Mouse (Mus musculus): Measurements from ENCODE around the gene Lrp10.
A peak's percentile ranks its signal among the peaks of the same experiment; 100 is the strongest.

Lrp10 gene

DNA sequence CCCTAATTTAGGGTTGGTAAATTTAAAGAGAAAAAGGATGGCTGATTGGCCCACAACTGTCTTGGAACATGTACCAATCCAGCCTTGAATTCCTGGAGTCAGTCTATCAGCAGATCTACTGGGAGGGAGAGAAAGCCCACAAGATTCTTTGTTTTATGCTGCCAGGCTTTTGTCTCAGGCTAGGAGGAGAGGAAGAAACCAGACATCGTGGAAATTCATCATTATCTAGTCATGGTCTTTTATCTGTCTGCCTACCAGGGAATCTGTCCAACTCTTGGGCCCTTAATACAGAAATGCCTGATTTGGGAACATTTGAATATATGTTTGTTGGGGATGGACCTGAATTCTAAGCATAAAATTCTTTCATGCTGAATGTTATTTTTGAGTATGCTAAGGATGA lies 38.4 kb upstream of the Lrp10 start:
- no peaks in the 10 kb centered on the region for H3K9me3 ChIP-seq (ENCODE audit: low read length)
- H3K27me3 ChIP-seq (ENCODE audit: insufficient read depth, low read length): 0 out of 2 replicates have a peak, but pooled peaks cover 2% of the 10 kb centered on the region
- H3K4me1 ChIP-seq (replicated peaks; ENCODE audit: low read depth, low read length): peaks cover 66% of the 10 kb centered on the region
- H3K4me3 ChIP-seq (replicated peaks; ENCODE audit: low read length): peak overlapping the region; percentile 99
- H3K36me3 ChIP-seq (ENCODE audit: insufficient read depth, low read length): peaks cover 23% of the 10 kb centered on the region
- TF ChIP-seq CTCF (conservative IDR thresholded peaks at IDR 0.05; ENCODE audit: low read length) (no peak), NANOG (IDR thresholded peaks at IDR 0.05; ENCODE audit: borderline replicate concordance, low read length) (no peak), POU5F1 (IDR thresholded peaks at IDR 0.05; ENCODE audit: borderline replicate concordance, low read length) (no peak)

- Histone ChIP-seq H3K9me3 (ENCODE audit: low read length) (no peaks in the 10 kb centered on the region), H3K27me3 (ENCODE audit: insufficient read depth, low read length) (peaks cover 8% of the 10 kb centered on the region; the same call in 1 of the 2 replicates), H3K4me3 (replicated peaks; ENCODE audit: low read length) (peak overlapping the region; percentile 99), H3K4me1 (replicated peaks; ENCODE audit: low read depth, low read length) (peaks cover 70% of the 10 kb centered on the region), H3K36me3 (ENCODE audit: insufficient read depth, low read length) (peaks cover 23% of the 10 kb centered on the region)
- TF ChIP-seq NANOG (IDR thresholded peaks at IDR 0.05; ENCODE audit: borderline replicate concordance, low read length): no peak
- TF ChIP-seq POU5F1 (IDR thresholded peaks at IDR 0.05; ENCODE audit: borderline replicate concordance, low read length): no peak
Measured at GRCm38 (mm10) chr14:54426003-54426688, 37.8 kb upstream of the Lrp10 start.

DNA sequence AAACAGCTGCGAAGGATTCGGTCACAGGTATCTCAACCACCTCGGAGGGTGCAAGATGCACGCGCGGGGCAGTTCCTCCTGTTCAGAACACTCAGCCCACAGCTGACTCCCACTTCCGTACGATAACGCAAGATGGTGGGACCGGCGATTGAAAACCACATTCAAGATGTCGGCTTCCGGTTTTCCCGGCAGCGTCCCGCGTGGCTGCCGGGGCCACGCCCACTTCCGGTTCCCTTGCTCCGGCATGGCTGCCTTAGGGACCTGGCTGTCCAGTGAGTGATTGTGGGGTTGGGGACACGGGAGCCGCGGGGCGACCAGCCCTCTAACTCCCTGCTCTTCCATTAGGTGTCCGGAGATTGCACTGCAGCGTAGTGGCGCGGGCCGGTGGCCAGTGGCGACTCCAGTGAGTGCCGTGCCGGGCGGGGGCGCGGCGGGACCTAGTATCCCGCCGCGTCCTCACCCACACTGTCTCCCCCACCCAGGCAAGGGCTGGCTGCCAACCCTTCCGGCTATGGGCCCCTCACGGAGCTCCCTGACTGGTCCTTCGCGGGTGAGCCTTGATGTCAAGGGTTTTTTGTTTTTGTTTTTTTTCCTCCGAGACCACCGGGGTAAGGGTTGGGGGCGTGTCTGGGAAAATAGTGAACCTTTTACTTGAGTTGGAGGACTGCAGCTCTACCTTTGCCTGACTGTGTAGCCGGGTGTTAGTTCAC lies 37.1 kb upstream of the Lrp10 start, which contains the start of gene Mrpl52:
Gene Mrpl52, plus strand, starts transcription at position 221 of the 710 bp plus-strand sequence.
- peaks cover 70% of the 10 kb centered on the region for H3K4me1 ChIP-seq (replicated peaks; ENCODE audit: low read depth, low read length)
- H3K9me3 ChIP-seq (ENCODE audit: low read length): no peaks in the 10 kb centered on the region
- TF ChIP-seq CTCF (conservative IDR thresholded peaks at IDR 0.05; ENCODE audit: low read length) (no peak), POU5F1 (IDR thresholded peaks at IDR 0.05; ENCODE audit: borderline replicate concordance, low read length) (no peak), NANOG (IDR thresholded peaks at IDR 0.05; ENCODE audit: borderline replicate concordance, low read length) (no peak)
- H3K36me3 ChIP-seq (ENCODE audit: insufficient read depth, low read length): peaks cover 23% of the 10 kb centered on the region
- peaks cover 13% of the 10 kb centered on the region for H3K27me3 ChIP-seq (ENCODE audit: insufficient read depth, low read length)
- H3K4me3 ChIP-seq (replicated peaks; ENCODE audit: low read length): peak within 1 kb of the TSS; percentile 99

DNA sequence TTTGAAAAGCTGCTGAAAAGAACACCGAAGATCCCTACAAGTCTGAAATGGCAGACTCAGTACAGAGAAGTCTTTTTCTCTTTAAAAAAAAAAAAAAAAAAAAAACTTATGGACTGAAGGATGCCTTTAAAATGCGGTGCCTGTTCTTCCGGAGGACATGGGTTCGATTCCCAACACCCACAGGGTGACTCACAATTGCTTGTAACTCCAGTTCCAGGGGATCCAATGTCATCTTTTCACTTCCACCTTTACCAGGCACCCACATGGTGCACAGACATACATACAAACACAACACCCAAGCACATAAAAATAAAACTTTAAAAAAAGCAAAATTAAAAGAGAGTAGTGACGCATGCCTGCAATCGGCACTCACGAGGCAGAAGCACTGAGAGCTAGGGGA lies 36.2 kb upstream of the Lrp10 start:
- Histone ChIP-seq H3K4me1 (replicated peaks; ENCODE audit: low read depth, low read length) (peaks cover 76% of the 10 kb centered on the region), H3K9me3 (ENCODE audit: low read length) (no peaks in the 10 kb centered on the region), H3K27me3 (ENCODE audit: insufficient read depth, low read length) (peaks cover 17% of the 10 kb centered on the region), H3K36me3 (ENCODE audit: insufficient read depth, low read length) (peaks cover 23% of the 10 kb centered on the region), H3K4me3 (replicated peaks; ENCODE audit: low read length) (peak overlapping the region; percentile 99)
- TF ChIP-seq CTCF (conservative IDR thresholded peaks at IDR 0.05; ENCODE audit: low read length) (no peak), POU5F1 (IDR thresholded peaks at IDR 0.05; ENCODE audit: borderline replicate concordance, low read length) (no peak), NANOG (IDR thresholded peaks at IDR 0.05; ENCODE audit: borderline replicate concordance, low read length) (no peak)

DNA sequence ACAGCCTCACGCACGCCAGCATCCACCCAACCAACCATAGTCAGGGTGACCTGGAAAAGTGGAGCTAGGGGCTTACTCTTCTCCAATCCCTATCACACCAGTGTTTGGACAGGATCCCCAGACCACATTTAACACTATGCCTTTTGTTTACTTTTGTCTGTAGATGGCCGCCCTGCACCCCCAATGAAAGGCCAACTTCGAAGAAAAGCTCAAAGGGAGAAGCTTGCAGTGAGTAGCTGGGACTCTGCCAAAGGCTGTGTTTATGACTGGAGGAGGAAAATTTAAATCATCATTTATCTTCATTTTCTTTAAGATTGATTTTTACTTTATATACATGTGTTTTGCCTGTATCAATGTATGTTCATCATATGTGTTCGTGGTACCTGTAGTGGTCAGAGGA lies 35.5 kb upstream of the Lrp10 start:
- TF ChIP-seq POU5F1 (IDR thresholded peaks at IDR 0.05; ENCODE audit: borderline replicate concordance, low read length) (no peak), NANOG (IDR thresholded peaks at IDR 0.05; ENCODE audit: borderline replicate concordance, low read length) (no peak), CTCF (conservative IDR thresholded peaks at IDR 0.05; ENCODE audit: low read length) (no peak)

GRCm38 (mm10) chr14:54429332-54430093 lies 34.4 kb upstream of the Lrp10 start:
- Histone ChIP-seq H3K9me3 (ENCODE audit: low read length) (no peaks in the 10 kb centered on the region), H3K4me1 (replicated peaks; ENCODE audit: low read depth, low read length) (peaks cover 82% of the 10 kb centered on the region)
- TF ChIP-seq CTCF (conservative IDR thresholded peaks at IDR 0.05; ENCODE audit: low read length) (no peak), POU5F1 (IDR thresholded peaks at IDR 0.05; ENCODE audit: borderline replicate concordance, low read length) (no peak), NANOG (IDR thresholded peaks at IDR 0.05; ENCODE audit: borderline replicate concordance, low read length) (no peak)

More for the DNA sequence above, 35.5 kb upstream of the Lrp10 start:
- Histone ChIP-seq H3K36me3 (ENCODE audit: insufficient read depth, low read length) (peaks cover 23% of the 10 kb centered on the region), H3K9me3 (ENCODE audit: low read length) (no peaks in the 10 kb centered on the region), H3K4me3 (replicated peaks; ENCODE audit: low read length) (no peak overlapping the region), H3K4me1 (replicated peaks; ENCODE audit: low read depth, low read length) (peaks cover 81% of the 10 kb centered on the region), H3K27me3 (ENCODE audit: insufficient read depth, low read length) (peaks cover 17% of the 10 kb centered on the region)

GRCm38 (mm10) chr14:54430406-54431145 lies 33.4 kb upstream of the Lrp10 start:
- no peaks in the 10 kb centered on the region for H3K9me3 ChIP-seq (ENCODE audit: low read length)
- H3K4me1 ChIP-seq (replicated peaks; ENCODE audit: low read depth, low read length): peaks cover 80% of the 10 kb centered on the region
- H3K36me3 ChIP-seq (ENCODE audit: insufficient read depth, low read length): peaks cover 25% of the 10 kb centered on the region
- TF ChIP-seq POU5F1 (IDR thresholded peaks at IDR 0.05; ENCODE audit: borderline replicate concordance, low read length): no peak
- no peak for TF ChIP-seq NANOG (IDR thresholded peaks at IDR 0.05; ENCODE audit: borderline replicate concordance, low read length)
- TF ChIP-seq CTCF (conservative IDR thresholded peaks at IDR 0.05; ENCODE audit: low read length): no peak
- peak overlapping the region; percentile 82 for H3K4me3 ChIP-seq (replicated peaks; ENCODE audit: low read length)
- peaks cover 17% of the 10 kb centered on the region for H3K27me3 ChIP-seq (ENCODE audit: insufficient read depth, low read length)

More at GRCm38 (mm10) chr14:54429332-54430093, 34.4 kb upstream of the Lrp10 start:
- peaks cover 17% of the 10 kb centered on the region for H3K27me3 ChIP-seq (ENCODE audit: insufficient read depth, low read length)
- H3K4me3 ChIP-seq (replicated peaks; ENCODE audit: low read length): peak overlapping the region; percentile 82; the same call in 1 of the 2 replicates
- H3K36me3 ChIP-seq (ENCODE audit: insufficient read depth, low read length): peaks cover 23% of the 10 kb centered on the region

Measured in E14TG2a.4 (cell line).